Mouse (Mus musculus): ENCODE measurements at regions not wholly inside any gene's neighbourhood (a gene's known extent, or its start where the extent isn't known, plus 50 kb on each side); places are given as distances from the start of the nearest gene placed in this dataset.

- Histone ChIP-seq H3K27me3 (ENCODE audit: control insufficient read depth in 1 of 2, insufficient read depth in 2 of 2, low read length in 2 of 2) (no peaks in the 10 kb centered on the region), H3K4me1 (ENCODE audit: control insufficient read depth in 1 of 2, insufficient read depth in 2 of 2, low read length in 2 of 2) (no peaks in the 10 kb centered on the region), H3K9me3 (replicated peaks; ENCODE audit: insufficient read depth, low read length) (no peaks in the 10 kb centered on the region), H3K27ac (ENCODE audit: control insufficient read depth, low read depth, low read length) (no peak overlapping the region), H3K9ac (ENCODE audit: control insufficient read depth, low read depth, low read length, poor library complexity, severe bottlenecking) (no peak overlapping the region), H3K79me2 (ENCODE audit: control insufficient read depth, insufficient read depth, low read length, poor library complexity) (no peaks in the 10 kb centered on the region), H3K4me3 (ENCODE audit: control insufficient read depth in 1 of 2, insufficient read depth in 1 of 2, low read depth in 2 of 2, low read length in 2 of 2) (no peak overlapping the region), H3K36me3 (ENCODE audit: control insufficient read depth in 1 of 2, insufficient read depth in 2 of 2, low read length in 2 of 2) (no peaks in the 10 kb centered on the region)
- DNase-seq (ENCODE audit: low read depth, low spot score), result no peak
- TF ChIP-seq RCOR1 (IDR thresholded peaks at IDR 0.05; ENCODE audit: low read depth, low read length) (no peak), MXI1 (IDR thresholded peaks at IDR 0.05; ENCODE audit: low read depth, low read length) (no peak), SMC3 (IDR thresholded peaks at IDR 0.05; ENCODE audit: low read depth, low read length) (no peak), KAT2A (conservative IDR thresholded peaks at IDR 0.05; ENCODE audit: low read depth, low read length) (no peak), GABPA (IDR thresholded peaks at IDR 0.05; ENCODE audit: low read depth, low read length) (no peak), BHLHE40 (IDR thresholded peaks at IDR 0.05; ENCODE audit: borderline replicate concordance, low read depth, low read length) (no peak), ZNF384 (IDR thresholded peaks at IDR 0.05; ENCODE audit: low read depth, low read length) (no peak), MAX (IDR thresholded peaks at IDR 0.05; ENCODE audit: low read length) (no peak), POLR2A (IDR thresholded peaks at IDR 0.05; ENCODE audit: control insufficient read depth in 1 of 2, insufficient read depth in 1 of 2, low read depth in 1 of 2, low read length in 2 of 2, poor library complexity in 1 of 2) (no peak), RAD21 (IDR thresholded peaks at IDR 0.05; ENCODE audit: low read depth, low read length) (no peak), UBTF (IDR thresholded peaks at IDR 0.05; ENCODE audit: borderline replicate concordance, insufficient read depth, low read depth, low read length) (no peak), ZMIZ1 (IDR thresholded peaks at IDR 0.05; ENCODE audit: low read depth, low read length) (no peak)
Measured at GRCm38 (mm10) chr5:126806656-126807055, 435.0 kb upstream of the Tmem132c start.

GRCm38 (mm10) chr5:126816069-126816468, 425.5 kb upstream of the Tmem132c start:
- no peak overlapping the region for H3K4me3 ChIP-seq (ENCODE audit: control insufficient read depth in 1 of 2, insufficient read depth in 1 of 2, low read depth in 2 of 2, low read length in 2 of 2)
- no peak overlapping the region for H3K9ac ChIP-seq (ENCODE audit: control insufficient read depth, low read depth, low read length, poor library complexity, severe bottlenecking)
- TF ChIP-seq BHLHE40 (IDR thresholded peaks at IDR 0.05; ENCODE audit: borderline replicate concordance, low read depth, low read length) (no peak), TAL1 (IDR thresholded peaks at IDR 0.05; ENCODE audit: low read length) (no peak), CTCF (IDR thresholded peaks at IDR 0.05 in 2 of 3, conservative IDR thresholded peaks at IDR 0.05 in 1 of 3; ENCODE audit: control insufficient read depth in 1 of 3, insufficient read depth in 1 of 3, low read depth in 2 of 3, low read length in 3 of 3, poor library complexity in 1 of 3, severe bottlenecking in 1 of 3) (no peak), POLR2A (IDR thresholded peaks at IDR 0.05; ENCODE audit: control insufficient read depth in 1 of 2, insufficient read depth in 1 of 2, low read depth in 1 of 2, low read length in 2 of 2, poor library complexity in 1 of 2) (no peak), EP300 (IDR thresholded peaks at IDR 0.05; ENCODE audit: low read depth in 1 of 2, low read length in 2 of 2) (no peak), TBP (IDR thresholded peaks at IDR 0.05; ENCODE audit: low read depth, low read length) (no peak), RCOR1 (IDR thresholded peaks at IDR 0.05; ENCODE audit: low read depth, low read length) (no peak), MAZ (IDR thresholded peaks at IDR 0.05; ENCODE audit: low read depth, low read length) (no peak), JUND (IDR thresholded peaks at IDR 0.05; ENCODE audit: low read depth, low read length) (no peak), CHD1 (IDR thresholded peaks at IDR 0.05; ENCODE audit: low read depth, low read length) (no peak), RAD21 (IDR thresholded peaks at IDR 0.05; ENCODE audit: low read depth, low read length) (no peak), HCFC1 (IDR thresholded peaks at IDR 0.05; ENCODE audit: low read depth, low read length) (no peak), UBTF (IDR thresholded peaks at IDR 0.05; ENCODE audit: borderline replicate concordance, insufficient read depth, low read depth, low read length) (no peak), SIN3A (IDR thresholded peaks at IDR 0.05; ENCODE audit: low read length) (no peak), MYB (IDR thresholded peaks at IDR 0.05; ENCODE audit: low read depth, low read length) (no peak), KAT2A (conservative IDR thresholded peaks at IDR 0.05; ENCODE audit: low read depth, low read length) (no peak), ETS1 (IDR thresholded peaks at IDR 0.05; ENCODE audit: low read depth, low read length) (no peak), SMC3 (IDR thresholded peaks at IDR 0.05; ENCODE audit: low read depth, low read length) (no peak), POLR2AphosphoS2 (IDR thresholded peaks at IDR 0.05; ENCODE audit: low read length) (no peak), NELFE (IDR thresholded peaks at IDR 0.05; ENCODE audit: low read depth, low read length) (no peak)
- no peaks in the 10 kb centered on the region for H3K27me3 ChIP-seq (ENCODE audit: control insufficient read depth in 1 of 2, insufficient read depth in 2 of 2, low read length in 2 of 2)
- no peaks in the 10 kb centered on the region for H3K4me1 ChIP-seq (ENCODE audit: control insufficient read depth in 1 of 2, insufficient read depth in 2 of 2, low read length in 2 of 2)
- H3K9me3 ChIP-seq (replicated peaks; ENCODE audit: insufficient read depth, low read length), result no peaks in the 10 kb centered on the region
- no peak overlapping the region for H3K27ac ChIP-seq (ENCODE audit: control insufficient read depth, low read depth, low read length)
- H3K36me3 ChIP-seq (ENCODE audit: control insufficient read depth in 1 of 2, insufficient read depth in 2 of 2, low read length in 2 of 2), result no peaks in the 10 kb centered on the region
- DNase-seq (ENCODE audit: low read depth, low spot score), result no peak
- no peaks in the 10 kb centered on the region for H3K79me2 ChIP-seq (ENCODE audit: control insufficient read depth, insufficient read depth, low read length, poor library complexity)
